Mouse (Mus musculus) urinary bladder, postnatal 14 days (tissue): Measurements from ENCODE around the gene Mfn2.

Source experiments
- DNase-seq: peaks from one replicate; pipeline ENCODE4 v3.0.0; 2021; ENCODE audit warnings: low spot score

Mfn2 gene

DNA sequence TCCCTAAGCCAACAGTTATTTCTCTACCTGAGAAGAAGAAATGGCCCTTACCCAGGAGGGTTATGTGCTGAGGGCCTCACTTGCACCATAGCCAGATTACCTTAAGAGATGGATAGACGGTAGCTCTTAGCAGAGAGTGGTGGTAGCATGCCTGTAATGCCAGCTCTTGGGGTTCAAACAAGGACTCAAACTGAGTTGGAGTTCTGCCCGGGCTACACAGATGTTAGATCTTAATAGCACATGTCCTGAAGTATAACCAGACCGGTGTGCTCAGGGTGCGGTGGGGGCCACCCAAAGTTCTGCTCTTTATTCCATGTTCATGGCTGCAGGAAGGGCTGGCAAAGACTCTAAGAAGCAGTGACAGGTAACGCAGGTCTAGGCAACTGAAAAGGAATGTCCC lies 5.0 kb upstream of the Mfn2 start:
- DNase-seq, result no peak

DNA sequence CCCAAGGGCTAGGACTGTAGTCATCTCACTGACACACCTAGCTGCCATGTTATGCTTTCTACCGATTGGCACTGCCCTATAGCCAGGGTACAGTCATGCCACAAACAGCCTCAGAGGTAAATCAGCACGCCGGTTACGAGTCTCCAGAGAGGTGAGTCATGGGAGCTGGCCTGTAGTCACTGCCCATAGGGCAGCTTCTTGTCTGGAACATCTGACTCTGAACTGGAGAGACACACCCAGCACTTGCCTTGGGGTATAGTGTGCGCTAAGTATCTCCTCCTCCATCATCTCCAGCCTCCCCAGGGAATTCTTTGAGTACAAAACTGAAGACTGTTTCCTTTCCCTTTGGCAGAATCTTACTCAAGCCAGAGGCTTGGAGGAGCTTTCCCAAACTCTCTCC lies 1.7 kb upstream of the Mfn2 start:
- DNase-seq, result peak; percentile 63

DNA sequence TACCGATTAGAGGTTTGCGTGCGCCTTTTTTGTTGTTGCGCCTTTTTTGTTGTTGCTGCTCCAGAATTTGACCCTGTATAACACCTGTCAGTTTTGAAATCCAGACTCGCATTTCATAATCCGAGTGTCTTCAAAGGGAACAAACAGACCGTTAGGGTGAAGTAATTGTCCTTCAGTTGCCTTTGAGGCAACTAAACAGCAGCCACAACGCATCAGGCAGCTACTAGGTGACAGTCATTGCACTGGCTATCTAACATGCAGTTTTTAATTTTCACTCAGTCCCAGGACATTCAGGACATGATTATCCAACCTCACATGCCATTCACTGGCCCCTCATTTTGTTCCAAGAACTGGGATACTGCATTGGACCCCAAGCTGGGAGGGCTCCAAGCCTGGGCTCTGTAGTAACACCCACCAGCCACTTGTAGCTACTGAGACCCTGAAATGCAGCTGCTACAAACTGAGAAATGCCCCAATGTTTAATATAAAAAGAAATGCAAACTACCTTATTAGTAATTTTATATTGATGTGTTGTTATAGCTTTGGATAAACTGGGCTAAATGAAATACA lies 671 bp upstream of the Mfn2 start:
- DNase-seq, result no peak

DNA sequence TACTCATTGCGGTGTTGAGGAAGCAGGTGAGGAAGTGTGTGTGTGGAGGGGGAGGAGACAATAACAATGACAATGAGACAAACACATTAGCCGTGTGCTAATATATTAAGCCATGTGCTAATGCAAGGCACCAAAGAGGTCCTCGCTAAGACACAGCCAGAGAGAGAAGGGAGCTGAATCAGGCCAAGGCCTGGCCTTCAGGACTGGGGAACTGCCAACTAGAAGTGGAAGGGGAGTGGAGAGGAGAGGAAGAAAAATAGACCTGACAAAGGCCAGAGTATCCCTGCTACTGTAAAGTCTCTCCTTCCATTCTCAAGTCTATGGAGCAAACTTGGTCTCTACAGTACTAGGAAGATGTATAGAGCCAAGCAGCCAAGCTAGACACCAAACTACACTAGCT lies 903 bp downstream of the Mfn2 start:
- DNase-seq, result no peak

DNA sequence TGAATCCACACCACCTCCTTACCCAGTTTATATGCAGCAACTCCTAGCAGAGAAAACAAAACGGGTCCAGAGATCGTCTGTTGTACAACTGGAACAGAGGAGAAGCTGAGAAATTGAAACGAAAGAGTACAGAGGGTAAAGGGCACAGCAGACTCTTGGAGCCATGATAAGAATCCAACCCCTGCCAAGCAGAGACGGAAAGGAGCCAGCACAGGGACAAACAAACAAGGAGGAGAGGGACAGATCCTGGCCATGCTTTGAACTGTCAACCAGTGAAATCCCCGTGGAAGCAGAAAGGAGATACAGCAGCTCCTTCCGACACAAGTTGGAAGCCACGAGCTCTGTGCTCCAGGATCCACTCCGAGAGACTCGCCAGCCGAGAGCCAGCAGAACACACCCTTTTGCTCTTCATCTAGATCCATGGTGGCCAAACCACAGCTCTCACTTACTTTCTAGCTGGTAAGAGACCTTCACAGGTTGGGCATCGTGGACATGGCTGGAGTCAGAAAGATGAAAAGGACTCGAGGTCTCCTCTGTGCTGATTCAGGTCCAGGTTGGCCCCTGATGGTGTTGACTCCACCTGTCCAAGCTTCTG lies 1.5 kb downstream of the Mfn2 start:
- no peak for DNase-seq

DNA sequence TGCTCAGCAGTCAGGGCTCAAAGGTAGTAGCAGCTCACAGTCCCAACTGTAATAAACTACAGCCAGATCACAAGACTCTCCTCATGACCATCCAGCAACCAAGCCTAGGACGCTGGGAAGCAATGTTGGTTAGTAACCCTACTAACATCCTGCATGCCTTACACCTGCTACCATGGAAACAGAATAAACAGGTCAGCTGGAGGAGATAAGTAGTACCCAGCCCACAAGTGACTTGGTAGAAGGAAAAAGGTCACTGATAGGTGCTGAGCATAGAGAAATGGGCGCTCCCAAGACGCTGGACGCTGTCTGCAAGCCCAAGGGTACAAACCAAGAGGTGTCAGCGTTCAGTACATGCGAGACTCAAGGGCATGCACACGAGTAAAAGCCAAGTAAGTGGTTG lies 4.1 kb downstream of the Mfn2 start:
- no peak for DNase-seq

DNA sequence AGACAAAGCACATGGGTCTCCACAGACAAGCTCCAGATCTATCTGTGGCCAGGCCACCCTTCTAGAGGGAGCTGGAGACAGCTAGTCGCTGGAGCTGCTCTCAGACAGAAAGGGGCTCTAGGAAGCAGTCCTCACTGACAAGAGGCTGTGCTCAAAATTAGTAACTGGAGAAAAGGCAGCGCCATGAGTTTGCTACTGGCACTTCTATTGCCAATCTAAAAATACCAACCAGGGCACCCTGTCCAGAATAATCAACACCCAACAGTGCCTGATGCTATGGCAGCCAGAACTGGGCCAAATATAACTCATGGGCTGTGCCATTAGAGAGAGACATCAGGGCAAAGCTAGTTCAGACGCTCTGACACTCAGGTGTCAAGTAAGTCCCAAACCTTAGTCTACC lies 7.2 kb downstream of the Mfn2 start:
- no peak for DNase-seq

DNA sequence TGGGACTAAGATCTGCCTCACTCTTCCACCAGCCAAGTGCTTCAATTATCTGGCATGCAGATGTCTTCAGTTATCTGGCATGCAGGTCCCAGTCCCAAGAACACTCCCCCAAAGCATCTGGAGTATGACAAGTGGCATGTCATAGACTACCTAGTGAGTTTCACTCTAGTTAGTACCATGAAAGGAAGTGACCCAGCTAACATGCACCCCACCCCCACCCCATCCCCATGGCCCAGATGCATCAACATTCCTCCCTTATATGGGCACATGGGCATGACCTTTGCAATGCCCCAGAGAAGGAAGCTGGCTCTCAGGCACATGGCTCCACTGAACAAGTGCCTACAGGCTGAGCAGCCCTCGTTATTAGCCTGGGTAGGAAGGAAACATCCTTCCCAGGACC lies 8.1 kb downstream of the Mfn2 start:
- DNase-seq, result no peak

DNA sequence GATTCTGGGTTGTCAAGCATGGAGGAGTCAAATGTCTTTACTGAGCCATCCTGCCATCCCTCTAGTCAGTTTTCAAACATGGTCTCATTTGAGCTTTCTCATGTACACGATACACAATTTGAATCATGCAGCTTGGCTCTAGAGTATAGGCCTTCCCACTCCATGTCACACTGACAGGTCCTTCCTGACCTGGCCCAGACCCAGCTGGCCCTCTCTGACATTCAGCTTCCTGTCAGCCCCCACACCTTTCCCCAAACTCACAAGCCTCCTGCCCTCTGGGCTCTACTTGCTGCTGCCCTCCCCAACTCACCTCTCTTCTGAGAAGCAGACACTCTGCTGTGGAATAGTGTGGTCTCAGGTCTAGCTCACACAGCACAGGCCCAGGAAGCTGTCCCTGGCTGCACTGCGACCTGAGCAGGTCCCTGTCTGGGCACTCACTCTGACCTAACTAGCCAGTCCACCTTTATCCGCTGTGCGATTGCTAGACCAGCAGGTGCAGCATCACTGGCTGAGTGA lies 8.6 kb downstream of the Mfn2 start:
- DNase-seq, result no peak

DNA sequence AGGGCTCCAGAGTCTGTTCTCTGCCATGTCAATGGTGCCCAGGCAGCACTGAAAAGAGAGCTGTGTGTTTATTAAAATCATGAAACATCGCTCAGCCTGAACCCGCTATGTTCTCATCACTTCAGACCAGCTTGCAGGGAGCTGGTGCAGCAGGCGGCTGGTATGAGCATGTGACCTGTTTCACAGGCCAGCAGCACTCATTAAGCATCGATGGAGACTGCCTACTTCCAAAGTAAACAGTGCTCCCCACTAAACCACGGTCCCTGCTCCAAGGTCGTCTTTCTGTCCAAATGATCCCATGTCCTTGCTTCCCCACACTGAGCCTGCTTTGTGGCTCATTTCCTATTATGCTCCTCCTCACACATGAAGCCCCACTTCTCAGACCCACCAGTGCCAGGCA lies 14.2 kb downstream of the Mfn2 start:
- DNase-seq, result no peak

DNA sequence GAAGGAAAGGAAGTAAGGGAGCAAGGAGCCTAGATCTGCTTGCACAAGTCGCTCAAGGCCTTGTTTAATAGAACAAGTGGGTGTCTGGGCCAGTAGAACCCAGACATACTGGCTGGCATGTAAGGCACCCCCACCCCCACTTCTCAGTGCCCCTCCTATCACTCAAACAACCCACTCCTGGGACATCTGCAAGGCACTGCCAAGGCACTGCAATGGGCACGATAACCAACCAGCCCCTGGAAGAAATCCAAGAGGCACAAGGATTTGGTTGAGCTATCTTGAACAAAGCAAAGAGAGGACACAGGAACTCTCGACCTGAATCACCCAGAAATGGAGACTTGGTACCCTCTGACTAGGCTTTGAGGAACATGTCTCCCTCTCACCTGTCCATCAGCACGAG lies 16.3 kb downstream of the Mfn2 start:
- DNase-seq, result no peak

DNA sequence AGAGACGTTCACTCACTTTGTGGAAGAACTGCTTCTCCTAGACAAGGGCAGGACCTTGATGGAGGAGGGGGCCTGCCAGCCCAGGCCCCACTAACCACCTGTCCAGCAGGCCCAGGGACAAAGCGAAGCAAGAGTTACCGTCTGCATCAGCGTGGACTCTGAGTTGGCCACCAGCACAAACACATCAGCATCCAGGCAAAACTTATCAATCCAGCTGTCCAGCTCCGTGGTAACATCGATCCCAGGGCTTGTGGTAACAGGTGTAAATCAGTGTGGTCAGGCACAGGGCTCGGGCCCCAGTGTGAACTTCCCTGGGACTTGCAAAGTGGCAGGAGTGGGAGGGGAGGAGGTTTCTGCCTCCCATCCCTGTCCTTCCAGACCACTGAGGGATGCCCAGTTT lies 17.2 kb downstream of the Mfn2 start:
- no peak for DNase-seq

DNA sequence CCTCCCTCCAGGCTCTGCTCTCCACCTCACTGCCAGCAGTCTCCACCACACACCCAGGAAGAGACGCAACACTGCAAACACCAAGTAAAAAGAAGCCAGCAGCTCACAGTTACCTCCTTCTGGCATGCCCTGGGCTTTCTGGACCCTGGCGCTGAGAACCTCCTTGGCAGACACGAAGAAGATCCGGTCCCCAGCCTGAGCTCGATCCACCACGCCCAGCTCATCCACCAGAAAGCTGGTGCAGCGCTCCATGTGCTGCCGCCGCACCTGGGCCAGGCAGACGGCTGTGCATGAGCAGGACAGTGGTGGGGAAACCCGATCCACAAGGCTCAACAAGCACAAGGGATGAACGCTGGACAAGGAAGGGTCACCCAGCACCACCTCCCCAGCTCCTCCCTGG lies 18.3 kb downstream of the Mfn2 start:
- DNase-seq, result no peak

DNA sequence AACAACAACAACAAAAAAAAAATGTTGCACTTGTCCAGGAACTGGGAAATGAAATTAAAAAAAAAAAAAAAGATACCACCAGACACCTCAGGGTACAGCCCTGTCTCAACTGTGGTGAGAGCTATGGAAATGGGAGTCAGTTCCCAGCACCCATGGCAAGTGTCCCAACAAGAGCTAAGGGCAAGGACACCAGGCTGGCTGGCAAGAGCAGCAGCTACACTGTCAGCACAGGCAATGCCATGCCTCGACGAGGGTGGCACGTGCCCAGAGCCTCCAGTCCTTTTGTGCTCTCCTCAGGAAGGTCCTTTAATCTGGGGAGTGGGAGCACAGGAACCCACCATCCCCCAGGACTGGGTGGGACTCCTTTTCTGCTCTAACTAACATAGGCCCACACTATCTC lies 20.4 kb downstream of the Mfn2 start:
- DNase-seq, result no peak

DNA sequence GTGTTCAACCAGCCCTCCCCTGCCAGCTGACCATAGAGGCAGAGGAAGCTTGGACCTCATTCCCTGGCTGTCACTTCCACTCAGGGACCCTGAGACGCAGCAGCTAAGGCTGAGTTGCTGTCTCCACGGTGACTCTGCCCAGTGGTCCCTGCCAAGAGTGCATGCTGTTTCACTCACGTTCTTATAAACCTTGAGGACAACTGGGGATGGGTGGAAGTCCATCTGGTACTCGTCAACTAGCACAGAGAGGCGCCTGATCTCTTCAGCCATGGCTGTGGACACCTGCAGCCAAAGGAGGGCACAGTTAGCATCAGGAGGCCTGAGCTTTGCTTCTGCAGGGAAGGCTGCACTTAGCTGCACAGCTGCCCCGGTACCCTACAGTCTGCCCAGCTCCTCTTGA lies 21.5 kb downstream of the Mfn2 start:
- no peak for DNase-seq

DNA sequence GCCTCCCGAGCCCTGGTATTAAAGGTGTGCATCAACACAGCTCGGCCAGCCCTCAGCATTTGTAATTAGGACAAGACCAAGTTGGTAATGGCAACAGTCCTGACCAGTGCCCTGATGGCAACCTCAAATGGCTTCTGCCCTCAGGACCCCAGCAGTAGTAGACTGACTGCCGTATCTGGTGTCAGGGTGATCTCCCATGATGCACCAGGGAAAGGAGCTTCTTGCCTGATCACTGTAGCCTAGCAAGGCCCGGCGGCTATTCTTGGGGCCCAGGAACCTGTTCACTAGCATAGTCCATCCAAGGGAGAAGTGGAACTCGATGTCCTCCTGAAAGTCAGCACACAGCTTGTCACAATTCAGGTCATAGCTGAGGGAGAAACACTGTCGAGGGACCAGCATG lies 22.7 kb downstream of the Mfn2 start:
- no peak for DNase-seq

DNA sequence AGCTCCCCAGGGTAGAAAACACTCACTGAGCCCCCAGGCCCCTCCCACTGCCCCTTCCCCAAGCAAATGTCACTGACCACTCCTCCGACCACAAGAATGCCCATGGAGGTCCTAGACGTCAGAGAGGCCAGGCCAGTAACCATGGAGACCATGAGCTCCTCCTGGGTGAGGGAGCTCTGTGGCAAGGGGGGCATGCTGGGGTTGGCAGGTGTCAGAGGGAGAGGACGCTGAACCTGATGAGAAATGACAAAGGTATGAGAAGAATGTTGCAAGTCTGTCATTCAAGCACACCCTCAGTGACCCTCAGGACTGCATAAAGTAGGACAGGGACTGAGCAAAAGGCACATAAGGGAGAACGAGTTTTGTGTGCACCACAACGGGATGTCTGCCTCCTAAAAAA lies 24.6 kb downstream of the Mfn2 start:
- DNase-seq, result no peak

DNA sequence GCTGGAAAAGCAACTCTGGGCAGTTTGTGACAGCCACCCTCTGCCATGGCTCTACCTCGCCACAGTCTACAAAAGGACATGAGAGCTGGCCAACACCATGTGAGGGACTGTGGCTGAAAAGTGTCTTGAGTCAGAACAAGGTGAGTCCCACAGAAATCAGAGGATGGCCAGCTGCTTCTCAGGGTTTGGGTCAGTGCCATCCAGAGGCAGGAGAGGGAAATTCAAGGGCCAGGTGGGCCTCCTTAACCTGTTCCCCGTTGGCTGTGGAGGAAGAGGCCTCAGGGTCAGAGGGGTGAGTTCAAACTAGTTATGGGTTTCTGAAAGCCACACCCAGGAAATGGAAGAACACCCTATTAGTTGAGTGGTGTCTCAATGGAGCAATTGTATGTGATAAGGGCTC lies 25.0 kb downstream of the Mfn2 start:
- no peak for DNase-seq

DNA sequence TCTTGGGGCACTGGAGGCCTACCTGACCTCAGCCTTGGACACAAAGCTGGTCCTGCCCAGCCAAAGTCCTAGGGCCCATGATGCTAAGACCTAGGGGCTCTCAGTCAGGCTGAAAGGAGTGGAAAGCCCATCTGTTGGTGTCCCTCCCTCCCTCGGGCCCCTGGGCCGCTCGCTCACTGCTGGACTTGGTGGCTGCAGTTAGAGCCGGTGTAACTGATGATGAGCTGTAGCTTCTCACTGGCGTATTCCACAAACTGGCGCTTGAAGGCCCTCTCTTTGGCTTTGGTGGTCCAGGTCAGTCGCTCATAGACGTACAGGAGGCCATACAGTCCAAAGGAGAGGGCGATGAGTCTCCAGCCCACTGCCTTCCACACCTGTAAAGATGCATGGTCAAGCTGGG lies 26.0 kb downstream of the Mfn2 start:
- no peak for DNase-seq

DNA sequence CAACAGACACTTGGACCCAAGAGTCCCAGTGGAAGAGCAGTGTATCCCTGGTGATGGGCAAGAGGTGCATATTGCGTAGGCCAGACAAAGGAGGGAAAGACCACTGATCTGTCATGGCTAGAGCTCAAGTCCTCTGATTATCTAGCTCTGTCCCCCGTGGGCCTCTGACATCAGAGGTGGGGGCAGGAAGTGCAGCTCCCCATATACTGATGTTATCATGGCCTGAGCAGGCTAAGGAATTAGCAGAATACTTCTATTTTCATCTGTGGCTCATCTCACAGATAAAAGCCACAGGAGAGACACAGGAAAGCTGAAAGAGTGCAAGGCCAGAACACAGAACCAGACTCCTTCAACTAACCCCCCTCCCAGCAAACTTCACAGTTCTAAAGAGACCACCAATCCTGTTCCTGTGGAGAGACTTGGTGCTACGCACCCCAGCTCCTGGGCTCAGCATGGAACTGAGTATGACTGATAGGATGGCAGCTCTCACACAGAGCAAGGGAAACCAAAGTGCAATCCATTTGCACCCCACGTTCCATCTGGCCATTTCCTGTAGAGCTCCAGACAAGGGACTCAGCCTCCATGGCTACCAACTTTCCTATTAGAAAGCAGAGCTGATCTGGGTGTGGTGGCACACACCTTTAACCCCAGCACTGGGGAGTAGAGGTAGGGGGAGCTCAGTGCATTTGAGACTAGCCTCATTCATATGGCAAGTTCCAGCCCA lies 28.5 kb downstream of the Mfn2 start:
- DNase-seq, result no peak

DNA sequence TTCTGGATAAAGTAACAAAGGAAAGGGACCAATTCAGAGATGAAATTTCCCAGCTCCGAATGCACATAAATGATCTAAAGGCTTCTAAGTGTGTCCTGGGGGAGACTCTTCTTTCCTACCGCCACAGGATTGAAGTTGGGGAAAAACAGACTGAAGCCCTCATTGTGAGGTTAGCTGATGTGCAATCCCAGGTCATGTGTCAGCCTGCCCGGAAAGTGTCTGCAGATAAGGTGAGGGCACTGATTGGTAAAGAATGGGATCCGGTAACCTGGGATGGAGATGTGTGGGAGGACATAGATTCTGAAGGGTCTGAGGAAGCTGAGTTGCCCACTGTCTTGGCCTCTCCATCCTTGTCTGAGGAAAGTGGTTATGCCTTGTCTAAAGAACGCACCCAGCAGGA lies 35.3 kb downstream of the Mfn2 start:
- no peak for DNase-seq

DNA sequence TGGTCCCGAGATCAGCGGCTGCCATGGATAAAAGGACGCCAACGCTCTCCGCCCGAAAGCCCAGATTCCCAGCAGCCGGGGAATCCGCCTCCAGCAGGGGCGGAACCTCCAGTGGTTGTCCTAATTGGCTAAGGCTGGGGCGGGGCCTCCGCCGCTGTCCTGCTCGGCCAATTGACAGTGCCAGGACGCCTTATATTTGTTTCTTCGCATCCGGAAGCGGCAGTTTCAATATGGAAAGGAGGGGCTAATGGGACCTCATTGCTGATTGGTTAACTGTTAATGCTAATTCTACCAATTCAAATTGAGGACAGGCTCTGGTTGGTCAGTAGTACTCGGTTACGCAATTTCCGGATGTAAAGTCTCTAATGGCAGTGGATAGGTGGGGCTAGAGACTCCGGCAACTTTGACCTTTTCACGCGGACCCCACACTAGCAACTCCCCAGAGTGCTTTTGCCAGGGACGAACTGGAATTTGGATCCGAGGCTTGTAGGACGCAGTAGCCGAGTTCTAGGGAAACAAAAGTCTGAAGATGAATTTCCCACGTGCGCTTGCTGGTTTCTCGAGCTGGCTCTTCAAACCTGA lies 36.0 kb downstream of the Mfn2 start, which contains the start of the genes Miip and Fv1:
TSS of gene Miip (minus strand) at position 367 of the 582 bp plus-strand sequence.
TSS of gene Fv1 (plus strand) at position 530 of the 582 bp plus-strand sequence.
- DNase-seq, result peak; percentile 95
